In genomic region chr8:95320224-95321139, GRCm38 (mm10) we compare ENCODE assay signal across 8 mouse cellular contexts. TPM values are rescaled to one million over a fixed set of nuclear protein-coding genes. Genes with fewer than 3 reads are reported as not detected.
DNase-seq lines count a peak whose midpoint lies in the region; ATAC-seq lines count a peak whose summit lies in the region.

No protein-coding gene starts in this region.

- no peaks in the 10 kb centered on the region for H3K9me3 ChIP-seq in embryonic facial prominence, embryonic 12.5 days
- H3K9me3 ChIP-seq in limb, embryonic 12.5 days, result peaks cover 9% of the 10 kb centered on the region
- H3K9me3 ChIP-seq in midbrain, embryonic 11.5 days (ENCODE audit: control insufficient read depth, low read length), result no peaks in the 10 kb centered on the region

- no peak overlapping the region for H3K27ac ChIP-seq in embryonic facial prominence, embryonic 12.5 days
- no peak overlapping the region for H3K27ac ChIP-seq in limb, embryonic 12.5 days
- no peak overlapping the region for H3K27ac ChIP-seq in midbrain, embryonic 11.5 days (ENCODE audit: low read depth, low read length)

- H3K4me1 ChIP-seq in embryonic facial prominence, embryonic 12.5 days, result peaks cover 10% of the 10 kb centered on the region; the same call in 1 of the 2 replicates
- peaks cover 9% of the 10 kb centered on the region; the same call in 1 of the 2 replicates for H3K4me1 ChIP-seq in limb, embryonic 12.5 days (replicated peaks)
- peaks cover 6% of the 10 kb centered on the region; the same call in 1 of the 2 replicates for H3K4me1 ChIP-seq in midbrain, embryonic 11.5 days (ENCODE audit: control insufficient read depth, insufficient read depth, low read length)

- peak overlapping the region; percentile 44 for H3K4me3 ChIP-seq in embryonic facial prominence, embryonic 12.5 days
- peak overlapping the region; percentile 41 for H3K4me3 ChIP-seq in limb, embryonic 12.5 days (replicated peaks)
- H3K4me3 ChIP-seq in midbrain, embryonic 11.5 days (ENCODE audit: low read depth, low read length), result peak overlapping the region; percentile 25

- H3K4me2 ChIP-seq in embryonic facial prominence, embryonic 12.5 days (replicated peaks), result peak overlapping the region; percentile 89
- H3K4me2 ChIP-seq in limb, embryonic 12.5 days, result peak overlapping the region; percentile 93
- peak overlapping the region; percentile 60 for H3K4me2 ChIP-seq in midbrain, embryonic 11.5 days

- peaks cover 4% of the 10 kb centered on the region; the same call in 1 of the 2 replicates for H3K27me3 ChIP-seq in embryonic facial prominence, embryonic 12.5 days
- peaks cover 5% of the 10 kb centered on the region; the same call in 1 of the 2 replicates for H3K27me3 ChIP-seq in limb, embryonic 12.5 days
- 0 out of 2 replicates have a peak, but pooled peaks cover 5% of the 10 kb centered on the region for H3K27me3 ChIP-seq in midbrain, embryonic 11.5 days (ENCODE audit: control insufficient read depth, insufficient read depth, low read length)

- 4% methylated on average over 41 of the region's 41 CpGs for WGBS in embryonic facial prominence, embryonic 12.5 days
- WGBS in limb, embryonic 12.5 days, result 2% methylated on average over 41 of the region's 41 CpGs
- WGBS in midbrain, embryonic 11.5 days, result 2% methylated on average over 41 of the region's 41 CpGs

- peak; percentile 80 for ATAC-seq in embryonic facial prominence, embryonic 12.5 days (ENCODE audit: insufficient number of reproducible peaks, insufficient read depth, low FRiP score, low TSS enrichment)
- peak; percentile 71 to 84 for ATAC-seq in hematopoietic stem cell, adult 5-6 weeks (replicated peaks in 1 of 2; ENCODE audit: insufficient read depth in 1 of 2, low FRiP score in 2 of 2, low TSS enrichment in 1 of 2, low read depth in 1 of 2, poor library complexity in 2 of 2, severe bottlenecking in 2 of 2)
- peak; percentile 81 for ATAC-seq in limb, embryonic 12.5 days (ENCODE audit: insufficient number of reproducible peaks, insufficient read depth, low FRiP score, low TSS enrichment, low read depth)
- peak; percentile 64 for ATAC-seq in midbrain, embryonic 11.5 days (ENCODE audit: low FRiP score)

- peak; percentile 65 to 74 for DNase-seq in CD8-positive naive resting alpha-beta T cell, adult 2 months (ENCODE audit: low read depth in 2 of 2, low spot score in 2 of 2)
- peak; percentile 75 for DNase-seq in adrenal gland, postnatal 10 days
- peak; percentile 92 for DNase-seq in midbrain, embryonic 11.5 days (ENCODE audit: low spot score, missing footprints)
- peak; percentile 58 to 83 for DNase-seq in spleen, adult 18-20 months
- DNase-seq in layer of hippocampus, adult 11-12 months (ENCODE audit: low spot score), result no peak

- peak overlapping the region; percentile 58; the same call in 1 of the 2 replicates for H3K9ac ChIP-seq in embryonic facial prominence, embryonic 12.5 days
- H3K9ac ChIP-seq in limb, embryonic 12.5 days (replicated peaks), result peak overlapping the region; percentile 55
- H3K9ac ChIP-seq in midbrain, embryonic 11.5 days (ENCODE audit: low read length), result peak overlapping the region; percentile 41

- peaks cover 13% of the 10 kb centered on the region for H3K36me3 ChIP-seq in embryonic facial prominence, embryonic 12.5 days
- H3K36me3 ChIP-seq in limb, embryonic 12.5 days, result peaks cover 17% of the 10 kb centered on the region
- peaks cover 3% of the 10 kb centered on the region; the same call in 1 of the 2 replicates for H3K36me3 ChIP-seq in midbrain, embryonic 11.5 days (ENCODE audit: control insufficient read depth, insufficient read depth, low read length)

RNA-seq across cellular contexts. Expression of gene Tepp, which starts 10.1 kb away (rescaled TPM):
- total RNA-seq in adrenal gland, postnatal 10 days (2021), result not detected
- 0.99 TPM in 1 of 2 replicates, not detected in the other for polyA plus RNA-seq in embryonic facial prominence, embryonic 12.5 days (2016; fragmentation: Nextera tagmentation; extraction: Ambion mirVana)
- total RNA-seq in hematopoietic stem cell, adult 5-6 weeks (2017), result not detected in 2 replicates
- 0.56 TPM in 1 of 2 replicates, not detected in the other for polyA plus RNA-seq in limb, embryonic 12.5 days (2016; fragmentation: Nextera tagmentation; extraction: Ambion mirVana)
- polyA plus RNA-seq in midbrain, embryonic 11.5 days (2014; fragmentation: Nextera tagmentation; extraction: Ambion mirVana), result 0.29 TPM in 1 of 2 replicates, not detected in the other

RNA-seq across cellular contexts. Expression of gene Zfp319, which starts 11.3 kb away (rescaled TPM):
- total RNA-seq in adrenal gland, postnatal 10 days (2021), result 10 to 100 TPM; 10.5 to 11.3 TPM
- polyA plus RNA-seq in embryonic facial prominence, embryonic 12.5 days (2016; fragmentation: Nextera tagmentation; extraction: Ambion mirVana), result 14.2 and 14.4 TPM in 2 replicates
- 4.4 TPM in 2 replicates for total RNA-seq in hematopoietic stem cell, adult 5-6 weeks (2017)
- 11.3 and 12.9 TPM in 2 replicates for polyA plus RNA-seq in limb, embryonic 12.5 days (2016; fragmentation: Nextera tagmentation; extraction: Ambion mirVana)
- 8.3 and 8.6 TPM in 2 replicates for polyA plus RNA-seq in midbrain, embryonic 11.5 days (2014; fragmentation: Nextera tagmentation; extraction: Ambion mirVana)

RNA-seq across cellular contexts. Expression of gene Usb1, which starts 11.6 kb away (rescaled TPM):
- total RNA-seq in adrenal gland, postnatal 10 days (2021), result 10 to 100 TPM; 18.5 to 20.5 TPM
- polyA plus RNA-seq in embryonic facial prominence, embryonic 12.5 days (2016; fragmentation: Nextera tagmentation; extraction: Ambion mirVana), result 44.8 and 48.2 TPM in 2 replicates
- total RNA-seq in hematopoietic stem cell, adult 5-6 weeks (2017), result 21.8 and 22.5 TPM in 2 replicates
- 39.7 and 40.9 TPM in 2 replicates for polyA plus RNA-seq in limb, embryonic 12.5 days (2016; fragmentation: Nextera tagmentation; extraction: Ambion mirVana)
- polyA plus RNA-seq in midbrain, embryonic 11.5 days (2014; fragmentation: Nextera tagmentation; extraction: Ambion mirVana), result 33.3 and 37.6 TPM in 2 replicates

RNA-seq across cellular contexts. Expression of gene Cngb1, which starts 14.1 kb away (rescaled TPM):
- total RNA-seq in adrenal gland, postnatal 10 days (2021), result 1 to 10 TPM in 1 of 2 experiments, under 1 TPM in 1; 0.60 to 1.5 TPM
- polyA plus RNA-seq in embryonic facial prominence, embryonic 12.5 days (2016; fragmentation: Nextera tagmentation; extraction: Ambion mirVana), result 0.13 and 0.17 TPM in 2 replicates
- total RNA-seq in hematopoietic stem cell, adult 5-6 weeks (2017), result 7.8 and 18.6 TPM in 2 replicates
- polyA plus RNA-seq in limb, embryonic 12.5 days (2016; fragmentation: Nextera tagmentation; extraction: Ambion mirVana), result 0.26 TPM in 1 of 2 replicates, not detected in the other
- polyA plus RNA-seq in midbrain, embryonic 11.5 days (2014; fragmentation: Nextera tagmentation; extraction: Ambion mirVana), result 0.04 TPM in 1 of 2 replicates, not detected in the other

RNA-seq across cellular contexts. Expression of gene Mmp15, which starts 31.6 kb away (rescaled TPM):
- 10 to 100 TPM; 23.0 to 32.7 TPM for total RNA-seq in adrenal gland, postnatal 10 days (2021)
- polyA plus RNA-seq in embryonic facial prominence, embryonic 12.5 days (2016; fragmentation: Nextera tagmentation; extraction: Ambion mirVana), result 17.6 and 17.9 TPM in 2 replicates
- 0.94 and 1.6 TPM in 2 replicates for total RNA-seq in hematopoietic stem cell, adult 5-6 weeks (2017)
- 12.5 and 13.8 TPM in 2 replicates for polyA plus RNA-seq in limb, embryonic 12.5 days (2016; fragmentation: Nextera tagmentation; extraction: Ambion mirVana)
- polyA plus RNA-seq in midbrain, embryonic 11.5 days (2014; fragmentation: Nextera tagmentation; extraction: Ambion mirVana), result 11.7 and 13.5 TPM in 2 replicates
